ENCODE assay signal across 9 mouse cellular contexts in genomic region chr1:182439546-182440222, GRCm38 (mm10). TPM values are rescaled to one million over a fixed set of nuclear protein-coding genes. Genes with fewer than 3 reads are reported as not detected.
DNase-seq lines count a peak whose midpoint lies in the region; ATAC-seq and TF ChIP-seq lines count a peak whose summit lies in the region.
"Had no signal": no experiment of that assay in that cellular context is flagged by ENCODE, and none has a peak within 500 bp of the region (broad histone marks: within the 10 kb centered on the region; RNA-seq: fewer than 3 reads in every experiment).

No protein-coding gene starts in this region.

- no peak overlapping the region for H3K9ac ChIP-seq in embryonic facial prominence, embryonic 14.5 days (ENCODE audit: low read depth, low read length)
- H3K9ac ChIP-seq in heart, embryonic 14.5 days (ENCODE audit: low read length), result 0 out of 2 replicates have a peak overlapping the region, but pooled peaks have one; percentile 8
- H3K9ac ChIP-seq in stomach, postnatal 0 days (ENCODE audit: low read length), result no peak overlapping the region

- no peaks in the 10 kb centered on the region for H3K4me1 ChIP-seq in embryonic facial prominence, embryonic 14.5 days (ENCODE audit: control insufficient read depth, insufficient read depth, low read length)
- H3K4me1 ChIP-seq in embryonic facial prominence, embryonic 10.5 days, result no peaks in the 10 kb centered on the region
- peaks cover 0 to 7% of the 10 kb centered on the region in 2 experiments; a peak in 2 of 4 replicates for H3K4me1 ChIP-seq in heart, embryonic 14.5 days (ENCODE audit: control insufficient read depth in 2 of 2, insufficient read depth in 2 of 2, low read length in 2 of 2)
- no peaks in the 10 kb centered on the region for H3K4me1 ChIP-seq in stomach, postnatal 0 days (replicated peaks; ENCODE audit: control insufficient read depth, insufficient read depth)
- H3K4me1 ChIP-seq in midbrain, embryonic 10.5 days, result no peaks in the 10 kb centered on the region

- 63% methylated on average over 5 of the region's 5 CpGs for WGBS in embryonic facial prominence, embryonic 14.5 days
- WGBS in embryonic facial prominence, embryonic 10.5 days, result 86% methylated on average over 5 of the region's 5 CpGs
- 73% methylated on average over 5 of the region's 5 CpGs for WGBS in heart, embryonic 14.5 days
- 54% methylated on average over 5 of the region's 5 CpGs for WGBS in stomach, postnatal 0 days
- 88% methylated on average over 5 of the region's 5 CpGs for WGBS in midbrain, embryonic 10.5 days

- DNase-seq in embryonic facial prominence, embryonic 14.5 days (ENCODE audit: low spot score), result peak; percentile 59
- DNase-seq in embryonic facial prominence, embryonic 10.5 days (ENCODE audit: low spot score), result no peak
- peak; percentile 96 for DNase-seq in adipocyte (ENCODE audit: low spot score)
- peak; percentile 34 to 74 for DNase-seq in layer of hippocampus, postnatal 14 days (ENCODE audit: low spot score in 2 of 2)
- DNase-seq in stomach, postnatal 0 days (ENCODE audit: low spot score), result no peak
- no peak for DNase-seq in midbrain, embryonic 10.5 days (ENCODE audit: low spot score)
- DNase-seq in cerebellum, adult 9-11 months, result no peak

- H3K36me3 ChIP-seq in embryonic facial prominence, embryonic 14.5 days (ENCODE audit: control insufficient read depth, insufficient read depth, low read length), result peaks cover 69% of the 10 kb centered on the region
- peaks cover 95% of the 10 kb centered on the region for H3K36me3 ChIP-seq in embryonic facial prominence, embryonic 10.5 days (replicated peaks)
- H3K36me3 ChIP-seq in heart, embryonic 14.5 days (ENCODE audit: control insufficient read depth, insufficient read depth, low read length), result peaks cover 71% of the 10 kb centered on the region
- H3K36me3 ChIP-seq in stomach, postnatal 0 days (ENCODE audit: control insufficient read depth, insufficient read depth, low read length), result peaks cover 26% of the 10 kb centered on the region
- H3K36me3 ChIP-seq in midbrain, embryonic 10.5 days, result peaks cover 91% of the 10 kb centered on the region

- H3K27me3 ChIP-seq in embryonic facial prominence, embryonic 14.5 days (replicated peaks; ENCODE audit: control insufficient read depth, insufficient read depth, low read length), result no peaks in the 10 kb centered on the region
- H3K27me3 ChIP-seq in embryonic facial prominence, embryonic 10.5 days (replicated peaks; ENCODE audit: low read depth, poor library complexity, severe bottlenecking), result no peaks in the 10 kb centered on the region
- no peaks in the 10 kb centered on the region for H3K27me3 ChIP-seq in heart, embryonic 14.5 days (ENCODE audit: control insufficient read depth, insufficient read depth, low read length)
- H3K27me3 ChIP-seq in stomach, postnatal 0 days (ENCODE audit: control insufficient read depth, insufficient read depth, low read length), result no peaks in the 10 kb centered on the region
- no peaks in the 10 kb centered on the region for H3K27me3 ChIP-seq in midbrain, embryonic 10.5 days (ENCODE audit: low read depth, poor library complexity, severe bottlenecking)

- no peak overlapping the region for H3K4me3 ChIP-seq in embryonic facial prominence, embryonic 14.5 days (ENCODE audit: low read depth, low read length)
- H3K4me3 ChIP-seq in embryonic facial prominence, embryonic 10.5 days, result no peak overlapping the region
- H3K4me3 ChIP-seq in heart, embryonic 14.5 days (ENCODE audit: control insufficient read depth in 1 of 2, insufficient read depth in 1 of 2, low read depth in 1 of 2, low read length in 2 of 2), result no peak overlapping the region
- no peak overlapping the region for H3K4me3 ChIP-seq in stomach, postnatal 0 days (ENCODE audit: low read depth, low read length)
- no peak overlapping the region for H3K4me3 ChIP-seq in midbrain, embryonic 10.5 days
- H3K4me3 ChIP-seq: myocyte had no signal

- H3K27ac ChIP-seq in embryonic facial prominence, embryonic 14.5 days (replicated peaks; ENCODE audit: low read depth, low read length), result no peak overlapping the region
- H3K27ac ChIP-seq in embryonic facial prominence, embryonic 10.5 days (replicated peaks), result no peak overlapping the region
- H3K27ac ChIP-seq in heart, embryonic 14.5 days (replicated peaks in 1 of 2; ENCODE audit: control insufficient read depth in 1 of 2, insufficient read depth in 1 of 2, low read depth in 2 of 2, low read length in 2 of 2), result peak overlapping the region in 1 of 2 experiments; percentile 11; a peak in 1 of 4 replicates
- no peak overlapping the region for H3K27ac ChIP-seq in stomach, postnatal 0 days (replicated peaks)
- no peak overlapping the region for H3K27ac ChIP-seq in midbrain, embryonic 10.5 days (replicated peaks)

- no peak for TF ChIP-seq CTCF in stomach, postnatal 0 days (IDR thresholded peaks at IDR 0.05; ENCODE audit: low read depth)

- ATAC-seq in embryonic facial prominence, embryonic 14.5 days (ENCODE audit: low read depth), result peak; percentile 18; the same call in 1 of the 2 replicates
- no peak for ATAC-seq in heart, embryonic 14.5 days (ENCODE audit: insufficient number of reproducible peaks, insufficient read depth, low FRiP score, low read depth)
- ATAC-seq in stomach, postnatal 0 days (ENCODE audit: low FRiP score, low TSS enrichment), result peak; percentile 24; the same call in 1 of the 2 replicates

- H3K9me3 ChIP-seq in embryonic facial prominence, embryonic 14.5 days (ENCODE audit: control insufficient read depth, low read length), result no peaks in the 10 kb centered on the region
- H3K9me3 ChIP-seq in embryonic facial prominence, embryonic 10.5 days, result no peaks in the 10 kb centered on the region
- no peaks in the 10 kb centered on the region for H3K9me3 ChIP-seq in heart, embryonic 14.5 days (ENCODE audit: control insufficient read depth, low read length)
- H3K9me3 ChIP-seq in stomach, postnatal 0 days (ENCODE audit: control insufficient read depth, low read length), result no peaks in the 10 kb centered on the region
- no peaks in the 10 kb centered on the region for H3K9me3 ChIP-seq in midbrain, embryonic 10.5 days (replicated peaks)

- no peak for TF ChIP-seq EP300 in stomach, postnatal 0 days (optimal IDR thresholded peaks at IDR 0.05)

- H3K4me2 ChIP-seq in embryonic facial prominence, embryonic 14.5 days (ENCODE audit: low read depth, low read length), result no peak overlapping the region
- H3K4me2 ChIP-seq in heart, embryonic 14.5 days (ENCODE audit: low read length), result no peak overlapping the region
- no peak overlapping the region for H3K4me2 ChIP-seq in stomach, postnatal 0 days (replicated peaks; ENCODE audit: low read depth)

RNA-seq across cellular contexts. Expression of gene Trp53bp2, which starts 30.7 kb away (rescaled TPM):
- 23.2 and 24.1 TPM in 2 replicates for polyA plus RNA-seq in embryonic facial prominence, embryonic 14.5 days (2014; fragmentation: Nextera tagmentation; extraction: Ambion mirVana)
- polyA plus RNA-seq in embryonic facial prominence, embryonic 10.5 days (2016; fragmentation: Nextera tagmentation; extraction: Ambion mirVana), result 34.1 and 35.6 TPM in 2 replicates
- polyA plus RNA-seq in heart, embryonic 14.5 days (2014; fragmentation: Nextera tagmentation; extraction: Ambion mirVana), result 14.4 and 16.9 TPM in 2 replicates
- total RNA-seq in layer of hippocampus, postnatal 14 days (2021), result 10 to 100 TPM; 27.2 to 30.5 TPM
- polyA plus RNA-seq in stomach, postnatal 0 days (2015; fragmentation: Nextera tagmentation; extraction: Ambion mirVana), result 9.5 and 10.3 TPM in 2 replicates
- polyA plus RNA-seq in midbrain, embryonic 10.5 days (2016; fragmentation: Nextera tagmentation; extraction: Ambion mirVana), result 24.7 and 28.9 TPM in 2 replicates

Comparison
In these comparisons a context has a peak if more than half of its experiments do, and no peak if none do; other contexts are left out.
1. DNase-seq: peak in embryonic facial prominence, embryonic 14.5 days (single experiment), adipocyte (single experiment) and layer of hippocampus, postnatal 14 days (2 of 2); none in embryonic facial prominence, embryonic 10.5 days (single experiment), stomach, postnatal 0 days (single experiment), midbrain, embryonic 10.5 days (single experiment) and cerebellum, adult 9-11 months (single experiment).